Mouse (Mus musculus): ENCODE measurements at regions not wholly inside any gene's neighbourhood (a gene's known extent, or its start where the extent isn't known, plus 50 kb on each side); places are given as distances from the start of the nearest gene placed in this dataset.

- no peak for DNase-seq (ENCODE audit: low spot score in 2 of 2)
Observed at GRCm38 (mm10) chr2:138123331-138123730, 133.0 kb upstream of the Btbd3 start.

GRCm38 (mm10) chr2:138120868-138121267, 135.5 kb upstream of the Btbd3 start:
- DNase-seq (ENCODE audit: low spot score in 2 of 2) = no peak

GRCm38 (mm10) chr2:138120131-138120530, 136.2 kb upstream of the Btbd3 start:
- no peak for DNase-seq (ENCODE audit: low spot score in 2 of 2)

- no peak for DNase-seq (ENCODE audit: low spot score in 2 of 2)
Observed at GRCm38 (mm10) chr2:138099777-138100176, 156.6 kb upstream of the Btbd3 start.

GRCm38 (mm10) chr2:138085390-138085789, 171.0 kb upstream of the Btbd3 start:
- no peak for DNase-seq (ENCODE audit: low spot score in 2 of 2)

GRCm38 (mm10) chr2:138084564-138085283, 171.6 kb upstream of the Btbd3 start:
- DNase-seq (ENCODE audit: low spot score in 2 of 2) = no peak

GRCm38 (mm10) chr2:138074020-138074613, 182.2 kb upstream of the Btbd3 start:
- no peak for DNase-seq (ENCODE audit: low spot score in 2 of 2)

- DNase-seq (ENCODE audit: low spot score in 2 of 2) = no peak
Observed at GRCm38 (mm10) chr2:138072165-138072728, 184.1 kb upstream of the Btbd3 start.

GRCm38 (mm10) chr2:138053081-138053480, 203.3 kb upstream of the Btbd3 start:
- DNase-seq (ENCODE audit: low spot score in 2 of 2) = no peak

GRCm38 (mm10) chr2:138048341-138048740, 208.0 kb upstream of the Btbd3 start:
- DNase-seq (ENCODE audit: low spot score in 2 of 2) = no peak

GRCm38 (mm10) chr2:138047781-138048201, 208.6 kb upstream of the Btbd3 start:
- no peak for DNase-seq (ENCODE audit: low spot score in 2 of 2)

- DNase-seq (ENCODE audit: low spot score in 2 of 2) = no peak
Observed at GRCm38 (mm10) chr2:138047361-138047760, 209.0 kb upstream of the Btbd3 start.

- no peak for DNase-seq (ENCODE audit: low spot score in 2 of 2)
Observed at GRCm38 (mm10) chr2:138046918-138047317, 209.4 kb upstream of the Btbd3 start.

GRCm38 (mm10) chr2:138045933-138046642, 210.3 kb upstream of the Btbd3 start:
- no peak for DNase-seq (ENCODE audit: low spot score in 2 of 2)

- no peak for DNase-seq (ENCODE audit: low spot score in 2 of 2)
Observed at GRCm38 (mm10) chr2:138040706-138041105, 215.7 kb upstream of the Btbd3 start.

GRCm38 (mm10) chr2:138040302-138040701, 216.1 kb upstream of the Btbd3 start:
- DNase-seq (ENCODE audit: low spot score in 2 of 2) = no peak

- DNase-seq (ENCODE audit: low spot score in 2 of 2) = no peak
Observed at GRCm38 (mm10) chr2:138034123-138034736, 222.1 kb upstream of the Btbd3 start.

- DNase-seq (ENCODE audit: low spot score in 2 of 2) = peak; percentile 12 to 58
Observed at GRCm38 (mm10) chr2:138033379-138034122, 222.8 kb upstream of the Btbd3 start.

GRCm38 (mm10) chr2:138027411-138027810, 229.0 kb upstream of the Btbd3 start:
- no peak for DNase-seq (ENCODE audit: low spot score in 2 of 2)

- no peak for DNase-seq (ENCODE audit: low spot score in 2 of 2)
Observed at GRCm38 (mm10) chr2:138023558-138023957, 232.8 kb upstream of the Btbd3 start.

GRCm38 (mm10) chr2:137981766-137982165, 274.6 kb upstream of the Btbd3 start:
- no peak for DNase-seq (ENCODE audit: low spot score in 2 of 2)

All from adrenal gland, postnatal 4 days (tissue).